Mouse (Mus musculus): ENCODE results near the gene Scfd2.

DNA sequence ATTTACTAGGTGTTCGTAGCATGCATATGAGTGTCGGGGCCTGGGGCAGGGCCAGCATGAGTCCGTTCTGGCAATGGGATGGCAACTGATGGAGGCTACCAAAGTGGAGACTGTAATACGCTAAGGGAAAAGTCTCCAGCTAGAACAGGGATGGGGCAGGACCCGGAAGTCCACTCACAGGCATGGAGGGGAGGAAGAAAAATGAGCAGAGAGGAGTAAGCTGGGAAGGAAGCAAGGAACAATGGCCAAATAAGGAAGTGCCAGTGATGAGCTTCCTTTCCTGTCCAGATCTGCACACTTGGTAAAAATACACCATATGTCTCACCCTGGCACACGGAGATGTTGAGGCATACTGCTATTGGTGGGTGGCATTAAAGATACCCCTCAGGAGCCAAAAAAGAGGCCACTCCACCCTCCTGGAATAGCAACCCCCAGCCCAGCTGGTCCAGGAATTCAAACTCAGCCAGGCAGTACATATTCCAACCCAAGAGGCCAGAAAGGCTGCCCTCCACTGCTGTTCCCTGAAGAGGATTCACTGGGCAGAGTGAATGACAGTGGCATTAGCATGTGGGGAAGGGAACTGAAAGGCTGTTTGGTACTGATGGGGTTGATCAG, 278.8 kb downstream of the Scfd2 start:
- TF ChIP-seq CTCF (IDR thresholded peaks at IDR 0.05; ENCODE audit: insufficient read depth, low read length) (no peak), POLR2A (IDR thresholded peaks at IDR 0.05; ENCODE audit: borderline replicate concordance, extremely low read depth, low read depth, low read length) (no peak)
